Mouse (Mus musculus) effector memory CD4-positive, alpha-beta T cell, adult 5 months (primary cell): Measurements from ENCODE around the gene Vwde. TPM values are rescaled to one million over a fixed set of nuclear protein-coding genes. Genes with fewer than 3 reads are reported as not detected.

Experiments
- polyA plus RNA-seq: library from polyadenylated mRNA; unstranded; fragments of 100-300 nt; shearing (Covaris generic); gene quantifications from one replicate; pipeline ENCODE4 v1.2.1, GENCODE M21; 2017

The Vwde gene
- polyA plus RNA-seq = not detected

GRCm38 (mm10) chr6:13224596-13225227 is at the start of gene Vwde:
Gene Vwde, minus strand, starts transcription at chr6:13224965.

Other genes with a start within 250 kb of the Vwde start
- gene Tmem106b, start 155.2 kb downstream of the Vwde start, polyA plus RNA-seq = 36.2 TPM